Mouse (Mus musculus) spleen, adult 2 months (tissue): Measurements from ENCODE around the gene Nkx2-5. TPM values are rescaled to one million over a fixed set of nuclear protein-coding genes. Genes with fewer than 3 reads are reported as not detected.

Experiments
- DNase-seq, 2 experiments: peaks; one replicate each; pipeline versions ENCODE4 v3.0.0 to v3.0.0-alpha.2; 2012 to 2021; ENCODE audit warnings: low spot score in 2 of 2, low read depth in 1 of 2
- H3K27ac ChIP-seq: fragments of 200-500 bp; 2 replicates; pipeline ENCODE4 v1.5.1; 2012; ENCODE audit warnings: low read length, inconsistent platforms; ENCODE audit not compliant: insufficient read depth
- H3K27me3 ChIP-seq: fragments of 200-500 bp; 2 replicates; pipeline ENCODE4 v1.6.1; 2012; ENCODE audit warnings: mild to moderate bottlenecking, moderate library complexity, low read length, inconsistent platforms; ENCODE audit not compliant: control insufficient read depth, insufficient read depth
- H3K36me3 ChIP-seq: fragments of 200-500 bp; 2 replicates; pipeline ENCODE4 v1.6.1; 2012; ENCODE audit warnings: mild to moderate bottlenecking, low read length, inconsistent platforms; ENCODE audit not compliant: control insufficient read depth, insufficient read depth
- H3K4me1 ChIP-seq: fragments of 200-500 bp; 2 replicates; pipeline ENCODE4 v1.6.1; 2011; ENCODE audit warnings: inconsistent platforms; ENCODE audit not compliant: control insufficient read depth, insufficient read depth, insufficient read length
- H3K4me3 ChIP-seq: fragments of 200-500 bp; 2 replicates; pipeline ENCODE4 v1.5.1; 2011; ENCODE audit warnings: mild to moderate bottlenecking, inconsistent platforms; ENCODE audit not compliant: insufficient read depth, insufficient read length; ENCODE audit errors: extremely low read depth
- CTCF ChIP-seq: fragments of 200-500 bp; IDR thresholded peaks from 2 replicates; pipeline ENCODE4 v1.5.1; 2011; ENCODE audit warnings: mild to moderate bottlenecking, inconsistent platforms; ENCODE audit not compliant: insufficient read depth, insufficient read length, insufficient replicate concordance; ENCODE audit errors: extremely low read depth
- POLR2A ChIP-seq: fragments of 200-500 bp; IDR thresholded peaks from 2 replicates; pipeline ENCODE4 v1.6.1; 2011; ENCODE audit warnings: low read depth, low read length, inconsistent platforms
- WGBS: fragments of 180-500 bp; shearing (Covaris S2); methylation state at CpG from one replicate; pipeline ENCODE4 v1.1.7; 2018; 5-methylcytosine and 5-hydroxymethylcytosine counted together
- polyA plus RNA-seq: library from polyadenylated mRNA; depleted of rRNA; stranded (reverse); fragments of >200 nt; gene quantifications from 2 replicates; pipeline ENCODE4 v1.2.3, GENCODE M21; 2012

The Nkx2-5 gene
- polyA plus RNA-seq, 1 experiment, result 19.8 TPM

DNA sequence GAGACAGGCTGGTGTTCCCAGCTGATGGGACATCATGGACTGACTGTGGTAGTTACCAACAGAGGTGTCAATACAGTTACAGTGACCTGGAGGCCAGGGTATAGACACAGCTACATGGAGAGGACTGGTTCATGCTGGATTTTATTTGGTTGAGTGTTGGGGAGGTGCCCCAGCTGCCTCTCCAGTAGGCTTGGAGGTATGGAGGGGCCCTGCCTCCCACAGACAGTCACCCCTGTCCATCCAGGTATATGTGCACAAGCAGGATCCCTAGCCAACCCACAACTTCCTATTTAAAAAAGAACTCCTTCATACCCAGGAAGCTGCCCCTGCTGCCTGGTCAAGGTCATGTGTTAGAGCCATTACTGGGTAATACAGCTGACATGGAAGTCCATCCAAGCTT lies 27.0 kb downstream of the Nkx2-5 start:
- TF ChIP-seq POLR2A, result no peak
- no peak for TF ChIP-seq CTCF
- DNase-seq, result no peak
- Histone ChIP-seq H3K4me1 (no peaks in the 10 kb centered on the region), H3K36me3 (no peaks in the 10 kb centered on the region), H3K27ac (no peak overlapping the region), H3K27me3 (no peaks in the 10 kb centered on the region), H3K4me3 (no peak overlapping the region)

DNA sequence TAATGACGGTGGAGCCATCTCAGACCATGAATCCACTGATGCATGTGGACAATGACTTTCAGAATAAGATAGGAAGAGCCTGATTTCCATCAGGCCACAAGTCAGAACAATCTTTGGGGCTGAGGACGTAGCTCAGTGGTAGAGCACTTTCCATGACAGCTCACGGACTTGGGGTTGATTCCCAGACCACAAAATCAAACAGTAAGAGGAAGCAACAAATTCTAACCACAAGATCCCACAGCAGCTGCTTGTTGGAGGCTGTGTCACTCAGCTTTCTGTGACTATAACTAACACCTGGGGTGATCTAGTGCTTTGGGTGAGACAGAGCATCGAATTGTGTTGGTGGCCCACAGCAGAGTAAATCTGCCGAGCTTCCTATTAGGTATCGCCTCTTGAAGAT lies 28.0 kb downstream of the Nkx2-5 start:
- Histone ChIP-seq H3K36me3 (no peaks in the 10 kb centered on the region), H3K27me3 (no peaks in the 10 kb centered on the region), H3K4me1 (no peaks in the 10 kb centered on the region), H3K27ac (no peak overlapping the region), H3K4me3 (no peak overlapping the region)
- WGBS, result 39% methylated on average over 6 of the region's 6 CpGs
- DNase-seq, result no peak
- TF ChIP-seq POLR2A, result no peak

DNA sequence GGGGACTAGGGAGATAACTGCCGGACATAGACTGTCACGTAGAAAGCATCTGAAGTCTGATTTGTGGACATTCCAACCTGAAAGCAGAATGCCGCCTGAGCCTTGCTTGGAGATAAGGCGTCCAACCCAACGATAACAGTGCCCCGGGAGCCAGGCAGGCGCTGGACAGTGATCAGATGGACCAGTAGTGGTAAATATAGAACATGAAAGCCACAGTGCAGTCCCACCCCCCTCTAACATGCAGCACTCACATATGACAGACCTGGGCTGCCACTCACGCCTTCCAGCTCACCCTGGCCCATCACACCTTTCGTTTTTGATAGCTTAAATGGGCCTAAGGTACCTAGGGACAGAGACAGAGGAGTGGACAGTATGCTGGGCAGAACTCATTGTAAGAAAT lies 31.3 kb downstream of the Nkx2-5 start:
- H3K27me3 ChIP-seq, result no peaks in the 10 kb centered on the region
- no peak for TF ChIP-seq POLR2A
- no peak for TF ChIP-seq CTCF

DNA sequence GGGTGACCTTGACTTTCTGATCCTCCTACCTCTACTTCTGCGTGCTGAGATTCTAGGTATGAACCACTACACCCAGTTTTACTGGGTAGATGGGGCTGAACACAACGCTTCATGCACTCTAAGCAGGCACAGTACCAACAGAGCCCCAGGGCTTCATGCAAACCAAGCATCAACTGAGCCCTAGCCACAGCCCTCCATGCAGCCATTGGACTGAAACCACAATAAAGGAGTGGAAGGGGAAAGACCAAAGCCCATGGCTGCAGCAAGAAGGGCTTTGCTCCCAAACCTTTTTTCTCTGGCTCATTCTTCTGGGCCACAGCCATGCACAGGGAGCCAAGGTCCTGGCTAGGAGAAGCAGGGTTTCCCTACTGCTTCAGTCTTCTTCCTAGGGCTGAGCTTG lies 32.2 kb downstream of the Nkx2-5 start:
- 75% methylated on average over 2 of the region's 2 CpGs for WGBS
- no peak for DNase-seq
- Histone ChIP-seq H3K27ac (no peak overlapping the region), H3K4me1 (no peaks in the 10 kb centered on the region), H3K4me3 (no peak overlapping the region), H3K27me3 (no peaks in the 10 kb centered on the region), H3K36me3 (no peaks in the 10 kb centered on the region)
- TF ChIP-seq POLR2A (no peak), CTCF (no peak)

More for the DNA sequence above, 31.3 kb downstream of the Nkx2-5 start:
- WGBS, result 84% methylated on average over 9 of the region's 9 CpGs
- Histone ChIP-seq H3K36me3 (no peaks in the 10 kb centered on the region), H3K4me1 (no peaks in the 10 kb centered on the region), H3K4me3 (no peak overlapping the region), H3K27ac (no peak overlapping the region)
- no peak for DNase-seq

DNA sequence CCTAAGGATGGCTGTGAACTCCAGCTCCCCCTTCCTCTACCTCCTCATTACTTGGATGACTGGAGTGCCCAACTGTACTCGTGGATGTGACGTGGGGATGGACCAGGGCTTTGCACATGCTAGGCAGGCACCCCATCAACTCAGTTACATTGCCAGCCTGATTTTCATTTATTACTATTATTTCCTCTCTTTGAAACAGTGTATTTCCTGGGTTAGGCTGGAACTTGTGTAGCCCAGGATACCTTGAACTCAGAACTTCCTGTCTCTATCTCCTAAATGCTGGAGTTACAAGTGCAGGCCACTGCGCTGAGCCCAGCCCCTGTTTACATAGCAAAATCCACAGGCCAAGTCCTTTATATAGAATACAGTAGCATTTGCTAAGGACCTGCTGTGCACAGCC lies 41.9 kb downstream of the Nkx2-5 start:
- no peaks in the 10 kb centered on the region for H3K4me1 ChIP-seq
- H3K27ac ChIP-seq, result no peak overlapping the region
- 84% methylated on average over 3 of the region's 3 CpGs for WGBS
- H3K36me3 ChIP-seq, result no peaks in the 10 kb centered on the region
- H3K27me3 ChIP-seq, result no peaks in the 10 kb centered on the region
- no peak overlapping the region for H3K4me3 ChIP-seq
- DNase-seq, result no peak
- TF ChIP-seq CTCF (no peak), POLR2A (no peak)

DNA sequence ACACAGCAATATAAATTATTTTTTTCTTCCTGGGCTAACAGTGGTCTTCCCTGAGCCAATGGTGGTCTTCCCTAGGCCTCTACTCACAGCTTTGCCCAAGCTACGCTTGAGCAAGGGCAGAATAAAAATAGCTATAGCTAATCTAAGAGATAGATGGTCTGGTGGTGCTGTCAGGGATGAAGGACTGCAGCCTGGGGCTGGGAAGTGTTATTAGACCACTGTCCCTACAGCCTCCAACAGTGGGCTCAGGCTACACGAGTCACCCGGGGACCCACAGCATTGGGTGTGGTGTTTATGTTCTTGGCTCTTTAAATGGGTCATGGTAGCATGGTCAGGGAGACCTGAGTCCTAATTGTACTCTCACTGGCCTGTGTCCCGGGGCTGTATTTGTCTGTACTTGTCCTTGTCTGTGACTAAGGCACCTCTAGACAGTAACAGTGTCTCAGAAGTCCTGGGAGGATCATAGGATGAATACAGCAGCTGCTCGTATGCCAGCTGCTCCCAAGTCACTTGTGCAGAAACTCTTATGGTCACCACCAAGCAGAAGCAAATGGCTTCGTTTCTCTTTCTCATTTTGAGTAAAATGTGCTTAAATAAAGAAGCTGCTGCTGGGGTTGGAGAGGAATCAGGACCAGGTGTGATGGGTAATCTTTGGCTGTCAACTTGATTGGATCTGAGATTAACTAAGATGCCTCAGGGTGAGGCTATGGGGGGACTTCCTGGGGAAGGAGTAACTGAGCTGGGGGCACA lies 47.3 kb downstream of the Nkx2-5 start:
- H3K27me3 ChIP-seq, result no peaks in the 10 kb centered on the region
- H3K27ac ChIP-seq, result no peak overlapping the region
- 0 out of 2 replicates have a peak, but pooled peaks cover under 1% of the 10 kb centered on the region for H3K36me3 ChIP-seq
- TF ChIP-seq CTCF, result no peak
- whole genome bisulfite sequencing, result 74% methylated on average over 6 of the region's 6 CpGs
- DNase-seq, result no peak
- no peak overlapping the region for H3K4me3 ChIP-seq
- H3K4me1 ChIP-seq, result peaks cover 10% of the 10 kb centered on the region; the same call in 1 of the 2 replicates

DNA sequence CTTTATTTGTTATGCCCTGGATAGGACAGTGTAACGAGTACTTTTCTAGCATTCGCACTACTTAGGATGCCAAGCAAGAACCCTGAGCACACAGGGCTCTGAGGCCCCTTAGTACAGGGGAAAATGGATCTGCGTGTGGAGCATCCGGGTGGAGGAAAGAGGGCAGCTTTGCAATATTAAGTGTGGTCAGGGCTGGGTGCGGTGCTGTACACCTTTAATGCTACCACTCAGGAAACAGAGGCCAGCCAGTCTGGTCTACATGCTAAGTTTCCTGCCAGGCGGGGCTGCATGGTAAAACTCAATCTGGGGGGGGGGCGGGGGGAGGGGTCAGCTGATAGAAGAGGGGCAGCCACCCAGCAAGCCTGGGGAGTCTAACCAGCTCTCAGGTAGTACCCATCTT lies 49.4 kb downstream of the Nkx2-5 start:
- DNase-seq, result no peak
- Histone ChIP-seq H3K4me1 (peaks cover 29% of the 10 kb centered on the region; the same call in 1 of the 2 replicates), H3K36me3 (peaks cover 9% of the 10 kb centered on the region), H3K4me3 (no peak overlapping the region), H3K27ac (no peak overlapping the region), H3K27me3 (no peaks in the 10 kb centered on the region)
- no peak for TF ChIP-seq CTCF
- no peak for TF ChIP-seq POLR2A
- 71% methylated on average over 7 of the region's 7 CpGs for WGBS

DNA sequence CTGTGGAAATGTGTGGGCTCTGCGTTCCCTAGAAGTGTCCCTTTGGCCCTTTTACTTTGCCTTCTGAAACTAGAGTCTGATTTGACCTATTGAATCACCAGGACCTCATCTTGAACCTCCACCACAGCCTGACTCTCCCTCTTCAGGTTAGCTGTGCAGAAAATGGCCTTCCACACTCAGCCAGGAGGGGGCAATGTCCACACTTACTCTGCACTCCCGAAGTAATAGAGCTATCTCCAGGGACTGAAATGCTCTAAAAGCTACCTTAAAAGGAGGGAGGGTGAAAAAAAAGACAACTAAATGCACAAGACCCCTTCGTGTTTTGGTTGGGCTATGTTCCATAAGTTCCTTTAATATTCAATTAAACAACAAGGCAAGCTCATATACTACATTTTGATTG lies 50.1 kb downstream of the Nkx2-5 start:
- H3K4me3 ChIP-seq, result no peak overlapping the region
- peak; percentile 28 to 63 for DNase-seq
- WGBS, result 20% methylated on average over 3 of the region's 3 CpGs

More for the DNA sequence above, 50.1 kb downstream of the Nkx2-5 start:
- TF ChIP-seq CTCF (peak; percentile 66; the same call in 1 of the 2 replicates), POLR2A (no peak)
- Histone ChIP-seq H3K27me3 (no peaks in the 10 kb centered on the region), H3K36me3 (peaks cover 9% of the 10 kb centered on the region), H3K4me1 (peaks cover 29% of the 10 kb centered on the region; the same call in 1 of the 2 replicates), H3K27ac (no peak overlapping the region)
